Mouse (Mus musculus) mouse trophoblast stem cell (cell line): ENCODE measurements at regions not wholly inside any gene's neighbourhood (a gene's known extent, or its start where the extent isn't known, plus 50 kb on each side); places are given as distances from the start of the nearest gene placed in this dataset.

Source experiments
- in situ Hi-C, 2 experiments: fragments of 300-500 bp; cut with MseI, MboI; formaldehyde crosslinking; loops; 2 replicates in 1 of 2; 3 replicates in 1 of 2; pipeline ENCODE4 v1.15.1; 2025

DNA sequence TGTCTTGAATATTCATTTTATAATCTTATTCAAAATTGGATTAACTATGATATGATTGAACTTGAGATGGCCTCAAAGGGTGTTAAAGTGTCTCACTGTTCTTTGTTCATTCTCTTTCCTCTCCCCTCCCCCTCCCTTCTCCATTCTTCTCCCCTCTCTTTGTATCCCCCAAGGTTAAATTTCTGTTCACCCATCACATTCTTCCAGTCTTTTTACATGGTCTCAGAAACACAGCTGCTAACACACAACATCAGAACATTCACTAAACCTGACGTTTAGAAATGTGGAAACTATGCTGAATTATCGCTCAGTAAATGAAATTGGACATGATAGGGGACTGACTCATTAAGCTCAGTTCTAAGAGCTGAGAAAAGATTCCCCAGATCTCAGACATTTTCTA, 60.6 kb upstream of the Nabp1 start:
- in situ Hi-C loops = loop anchor here in 1 of 2 experiments (10.0 kb wide), 1 partner anchor 64 kb away; the partner anchor contains the start of gene Nabp1

DNA sequence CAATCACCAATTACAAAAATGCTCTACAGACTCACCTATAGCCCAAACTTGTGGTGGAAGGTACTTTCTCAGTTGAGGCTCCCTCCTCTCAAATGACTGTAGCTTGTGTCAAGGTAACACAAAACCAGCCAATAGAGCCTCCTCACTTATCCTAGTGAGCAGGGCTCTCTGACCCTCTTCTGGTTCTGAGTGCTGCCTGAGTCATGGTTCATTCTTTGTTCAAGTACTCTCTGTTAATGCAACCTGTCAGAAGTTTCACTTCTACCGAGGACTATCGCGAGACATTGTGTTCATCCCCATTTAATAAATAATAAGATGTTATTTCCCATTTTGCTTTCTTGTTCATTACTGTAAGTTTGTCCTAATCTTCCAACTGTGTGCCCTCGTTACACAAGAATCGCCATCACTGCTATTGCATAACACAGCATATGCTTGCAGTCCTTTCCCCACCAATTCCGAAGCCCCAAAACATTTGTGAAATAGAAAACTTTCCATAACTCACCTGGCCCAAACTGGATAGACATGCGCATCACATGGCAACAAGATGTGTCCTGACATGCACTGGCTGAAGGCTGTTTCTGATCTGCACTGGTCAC, 59.6 kb upstream of the Nabp1 start:
- in situ Hi-C loops = loop anchor here in 1 of 2 experiments (10.0 kb wide), 1 partner anchor 63 kb away; the partner anchor contains the start of gene Nabp1

DNA sequence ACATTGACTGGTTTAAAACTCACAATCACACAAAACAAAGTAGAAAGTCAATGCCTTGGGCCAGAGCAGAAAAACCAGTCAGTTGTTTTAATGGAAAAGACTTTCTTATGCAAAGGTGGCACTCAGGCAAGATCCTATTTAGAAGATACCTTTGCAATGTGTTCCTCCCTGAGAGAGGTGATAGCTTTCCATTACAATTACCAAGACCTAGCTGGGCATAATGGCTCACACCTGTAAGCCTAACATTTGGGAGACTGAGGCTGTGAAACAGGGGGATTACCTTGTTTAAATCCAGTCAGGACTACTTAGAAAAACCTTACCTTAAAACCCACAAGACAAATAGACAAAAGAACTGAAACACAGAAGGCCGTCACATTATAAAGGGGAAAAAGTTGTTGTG, 57.9 kb upstream of the Nabp1 start:
- in situ Hi-C loops = loop anchor here in 1 of 2 experiments (10.0 kb wide), 1 partner anchor 61 kb away; the partner anchor contains the start of gene Nabp1

DNA sequence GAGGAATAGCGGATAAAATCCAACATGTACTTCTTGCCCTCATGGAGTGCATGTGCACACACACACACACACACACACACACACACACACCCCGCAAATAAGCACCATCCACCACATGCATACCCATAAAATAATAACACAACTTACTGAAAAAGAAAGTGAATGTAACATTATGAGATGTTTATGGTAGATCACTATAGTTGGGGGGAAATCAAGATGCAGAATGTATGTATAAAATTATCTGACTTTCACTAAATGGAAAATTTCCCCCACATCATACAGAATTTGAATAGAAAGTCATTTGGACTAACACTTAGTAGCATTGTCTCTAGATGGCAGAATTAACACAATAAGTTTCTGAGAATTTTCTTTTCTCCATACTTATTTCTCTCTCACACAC, 57.2 kb upstream of the Nabp1 start:
- in situ Hi-C loops = loop anchor here in 1 of 2 experiments (10.0 kb wide), 1 partner anchor 61 kb away; the partner anchor contains the start of gene Nabp1

DNA sequence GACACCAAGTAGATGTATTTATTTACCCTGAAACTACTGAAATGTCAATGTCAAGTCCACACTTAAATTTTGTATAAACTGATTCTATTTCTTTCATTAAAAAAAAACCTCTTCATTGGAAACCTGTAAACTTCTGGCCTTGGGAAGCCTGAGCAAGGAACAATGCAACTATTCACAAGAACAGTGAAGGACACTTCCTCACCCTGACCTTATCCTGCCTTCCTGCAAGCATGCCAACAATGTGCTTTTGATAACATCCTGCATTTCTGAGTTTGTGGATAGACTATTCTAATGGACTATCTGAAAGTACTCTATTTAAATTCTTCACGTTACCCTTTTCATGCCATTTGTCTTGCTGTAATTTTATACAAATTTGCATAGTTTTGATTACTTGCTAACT, 53.1 kb upstream of the Nabp1 start:
- in situ Hi-C loops = loop anchor here in 1 of 2 experiments (10.0 kb wide), 1 partner anchor 57 kb away; the partner anchor contains the start of gene Nabp1

DNA sequence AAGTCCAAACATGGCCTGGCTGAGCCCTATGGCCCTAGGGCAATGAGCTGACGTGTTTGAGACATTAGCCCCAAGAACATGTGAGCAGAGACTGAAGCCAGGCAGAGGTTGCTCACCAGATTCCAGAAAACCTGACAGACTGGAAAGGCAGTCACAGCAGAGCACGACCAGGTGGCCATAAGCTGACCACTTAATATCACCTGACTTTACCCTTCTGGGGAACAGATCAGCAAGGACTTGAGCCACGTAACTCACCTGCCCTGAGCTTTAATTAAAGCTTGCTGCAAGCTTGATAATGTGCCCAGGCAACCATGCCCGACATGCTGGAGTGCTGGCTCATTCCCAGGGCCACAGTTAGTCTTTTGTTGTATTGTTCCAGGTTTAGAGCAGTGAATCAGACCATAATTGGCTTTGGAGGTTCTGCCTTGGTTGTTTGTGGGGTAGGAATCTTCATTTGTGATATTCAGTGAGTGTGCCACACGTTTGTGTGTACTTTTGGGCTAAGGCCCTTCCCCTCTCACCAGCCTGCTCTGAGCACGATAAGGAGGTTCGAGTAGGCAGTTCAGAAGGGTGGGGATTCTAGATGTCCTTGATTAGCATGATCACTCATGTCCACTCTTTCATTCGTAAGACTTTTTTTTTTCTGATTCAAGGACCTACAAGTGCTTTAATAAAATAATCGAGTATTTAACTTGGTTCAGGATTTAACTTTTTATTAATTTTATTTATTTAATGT, 52.1 kb upstream of the Nabp1 start:
- in situ Hi-C loops = loop anchor here in 1 of 2 experiments (10.0 kb wide), 1 partner anchor 56 kb away; the partner anchor contains the start of gene Nabp1

DNA sequence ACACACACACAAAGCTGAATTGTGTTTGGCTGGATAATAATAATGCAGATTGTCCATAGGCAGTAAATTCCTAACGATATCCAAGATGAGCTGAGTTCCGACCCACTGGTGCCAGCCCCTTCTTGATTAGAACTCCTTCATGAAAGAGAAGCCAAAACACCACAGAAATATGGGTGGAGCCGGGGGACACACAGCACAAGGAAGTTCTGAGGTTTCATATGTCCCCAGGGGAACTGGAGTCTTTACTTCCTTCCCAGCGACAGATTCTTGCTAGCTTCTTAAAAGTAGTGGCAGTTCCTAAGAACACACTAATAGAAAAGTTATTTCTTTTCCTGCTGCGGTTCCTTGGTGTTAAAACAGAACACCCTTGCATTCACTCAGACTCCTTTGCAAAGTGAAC, 51.4 kb upstream of the Nabp1 start:
- in situ Hi-C loops = loop anchor here in 1 of 2 experiments (10.0 kb wide), 1 partner anchor 55 kb away; the partner anchor contains the start of gene Nabp1

DNA sequence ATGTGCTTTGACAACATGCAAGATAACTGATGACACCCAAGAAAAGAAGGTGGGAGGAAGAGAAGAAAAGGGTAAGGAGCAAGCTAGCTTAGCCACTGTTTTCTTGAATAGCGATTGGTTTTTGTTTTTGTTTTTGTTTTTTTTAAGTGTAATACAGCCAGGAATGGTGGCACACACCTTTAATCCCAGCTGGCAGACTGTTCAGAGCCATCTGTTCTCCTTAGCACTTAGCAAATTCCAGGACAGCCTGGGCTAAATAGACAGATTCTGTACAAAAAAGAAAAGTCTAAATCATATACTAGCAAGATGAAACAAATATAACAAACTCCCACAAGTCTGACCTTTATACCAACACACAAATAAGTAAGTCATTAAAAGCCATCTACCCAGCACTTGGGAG, 50.4 kb upstream of the Nabp1 start:
- in situ Hi-C loops = no loop called here
